Mouse (Mus musculus) CH12.LX (cell line): ENCODE data around the gene Dnm2.

Experiments
- BHLHE40 ChIP-seq: IDR thresholded peaks from 2 replicates; pipeline ENCODE4 v1.6.1; 2011; ENCODE audit warnings: mild to moderate bottlenecking, low read depth, low read length, improper control_type of control experiment
- CTCF ChIP-seq, 2 experiments: IDR thresholded peaks in 1 of 2; conservative IDR thresholded peaks in 1 of 2; 2 replicates each; pipeline ENCODE4 v1.5.1; 2011 to 2012; ENCODE audit warnings: low read depth in 2 of 2, low read length in 2 of 2, improper control_type of control experiment in 1 of 2, inconsistent platforms in 1 of 2, mild to moderate bottlenecking in 1 of 2, moderate library complexity in 1 of 2
- E2F4 ChIP-seq: IDR thresholded peaks from 2 replicates; pipeline ENCODE4 v1.6.1; 2011; ENCODE audit warnings: low read depth, low read length, improper control_type of control experiment; ENCODE audit not compliant: insufficient replicate concordance
- EP300 ChIP-seq: IDR thresholded peaks from 2 replicates; pipeline ENCODE4 v1.6.1; 2011; ENCODE audit warnings: low read length, improper control_type of control experiment
- HCFC1 ChIP-seq: IDR thresholded peaks from 2 replicates; pipeline ENCODE4 v1.6.1; 2012; ENCODE audit warnings: low read depth, mild to moderate bottlenecking, inconsistent platforms, low read length, improper control_type of control experiment
- JUND ChIP-seq: conservative IDR thresholded peaks from 2 replicates; pipeline ENCODE4 v1.6.1; 2011; ENCODE audit warnings: low read depth, low read length, improper control_type of control experiment
- MAFK ChIP-seq: IDR thresholded peaks from 2 replicates; pipeline ENCODE4 v1.6.1; 2011; ENCODE audit warnings: low read length, improper control_type of control experiment; ENCODE audit not compliant: insufficient replicate concordance
- MYC ChIP-seq: IDR thresholded peaks from 2 replicates; pipeline ENCODE4 v1.6.1; 2011; ENCODE audit warnings: low read depth, mild to moderate bottlenecking, improper control_type of control experiment, low read length
- POLR2A ChIP-seq: IDR thresholded peaks from 2 replicates; pipeline ENCODE4 v1.6.1; 2011; ENCODE audit warnings: low read depth, mild to moderate bottlenecking, improper control_type of control experiment, low read length
- SIN3A ChIP-seq: IDR thresholded peaks from 2 replicates; pipeline ENCODE4 v1.6.1; 2012; ENCODE audit warnings: low read length, improper control_type of control experiment, inconsistent platforms
- ZKSCAN1 ChIP-seq: IDR thresholded peaks from 2 replicates; pipeline ENCODE4 v1.6.1; 2012; ENCODE audit warnings: low read depth, inconsistent platforms, low read length, improper control_type of control experiment, borderline replicate concordance
- ZMIZ1 ChIP-seq: IDR thresholded peaks from 2 replicates; pipeline ENCODE4 v1.6.1; 2012; ENCODE audit warnings: low read depth, mild to moderate bottlenecking, inconsistent platforms, low read length, improper control_type of control experiment
- ZNF384 ChIP-seq: IDR thresholded peaks from 2 replicates; pipeline ENCODE4 v1.6.1; 2012; ENCODE audit warnings: low read depth, low read length, improper control_type of control experiment, inconsistent platforms

GRCm38 (mm10) chr9:21439456-21439855 lies 14.7 kb downstream of the Dnm2 start:
- TF ChIP-seq E2F4 (no peak), MAFK (no peak), ZKSCAN1 (no peak), EP300 (no peak), HCFC1 (no peak), ZMIZ1 (no peak), CTCF (conservative IDR thresholded peaks at IDR 0.05 in 1 of 2, IDR thresholded peaks at IDR 0.05 in 1 of 2; ENCODE audit: low read depth in 2 of 2, low read length in 2 of 2) (no peak), BHLHE40 (no peak), POLR2A (no peak), ZNF384 (no peak), SIN3A (no peak), MYC (no peak), JUND (no peak)
